Mouse (Mus musculus) retina, embryonic 14.5 days (tissue): ENCODE results near the gene Hif3a.

Experiments used
- DNase-seq: peaks from one replicate; pipeline ENCODE4 v3.0.0-alpha.2; 2015; ENCODE audit warnings: low spot score

Hif3a gene

DNA sequence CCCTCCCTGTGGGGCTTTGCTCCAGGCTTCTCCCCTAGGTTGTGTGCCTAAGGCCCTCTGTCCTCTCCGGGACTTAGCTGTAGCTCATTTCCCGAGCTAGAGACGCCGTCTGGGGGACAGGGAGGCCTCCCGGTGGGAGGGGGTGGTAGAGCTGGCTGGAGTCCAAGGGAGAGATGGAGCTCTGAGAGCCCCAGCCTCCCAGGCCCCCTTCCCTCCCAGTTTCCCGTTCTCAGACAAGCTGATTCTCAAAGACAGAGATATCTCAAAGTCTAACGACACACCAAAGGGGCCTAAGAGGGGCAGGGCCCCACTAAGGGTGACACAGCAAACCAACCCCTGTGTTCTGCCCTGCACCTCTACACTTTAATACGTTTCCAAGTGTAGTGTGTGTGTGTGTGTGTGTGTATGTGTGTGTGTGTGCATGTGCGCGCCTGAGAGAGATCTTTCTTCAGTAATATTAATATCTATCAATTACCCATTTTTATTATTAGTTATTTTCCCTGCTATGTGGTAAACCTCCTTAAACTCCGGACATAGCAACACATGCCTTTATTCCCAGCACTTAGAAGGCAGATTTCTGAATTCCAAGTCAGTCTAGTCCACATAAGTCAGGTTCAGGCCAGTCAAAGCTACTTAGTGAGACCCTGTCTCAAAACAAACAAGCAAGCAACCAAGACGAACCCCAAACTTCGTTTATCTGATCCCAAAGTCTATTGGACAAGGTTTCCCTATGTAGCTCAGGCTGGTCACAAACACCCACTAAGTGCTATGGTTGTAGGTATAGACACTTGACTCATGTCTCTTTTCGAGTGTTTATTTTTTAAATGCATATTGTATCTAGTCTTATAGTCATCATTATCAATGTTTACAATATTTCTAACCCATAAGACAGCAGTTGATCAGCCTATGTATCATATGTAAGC, 5.4 kb downstream of the Hif3a start:
- DNase-seq, result peak; percentile 46

- peak; percentile 83 for DNase-seq
Observed at GRCm38 (mm10) chr7:17056081-17056581, 6.1 kb downstream of the Hif3a start.

- no peak for DNase-seq
Observed at GRCm38 (mm10) chr7:17055287-17055946, 6.8 kb downstream of the Hif3a start.

GRCm38 (mm10) chr7:17054325-17054989, 7.8 kb downstream of the Hif3a start:
- no peak for DNase-seq

GRCm38 (mm10) chr7:17050933-17051594, 11.2 kb downstream of the Hif3a start:
- DNase-seq, result peak; percentile 79

DNA sequence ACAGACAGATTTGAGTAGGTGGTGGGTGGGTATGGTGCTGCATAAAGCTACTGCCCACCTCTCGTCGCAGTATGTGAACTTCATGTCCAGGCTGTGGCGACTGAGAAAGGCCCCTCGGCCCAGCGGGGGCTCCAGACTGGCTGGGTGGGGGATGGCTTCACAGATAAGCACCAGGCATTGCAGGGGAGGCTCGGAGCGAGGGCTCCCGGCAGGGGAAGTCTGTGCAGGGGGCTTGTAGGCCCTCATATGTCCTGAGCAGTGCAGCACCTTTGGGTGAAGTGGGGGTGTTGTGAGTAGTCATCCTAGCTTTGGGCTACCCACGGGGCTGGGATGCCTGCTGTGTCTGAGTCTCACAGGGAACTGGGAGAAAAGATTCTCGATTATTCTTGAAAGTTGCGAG, 11.7 kb downstream of the Hif3a start:
- no peak for DNase-seq

- DNase-seq, result no peak
Observed at GRCm38 (mm10) chr7:17048431-17049190, 13.6 kb downstream of the Hif3a start.

DNA sequence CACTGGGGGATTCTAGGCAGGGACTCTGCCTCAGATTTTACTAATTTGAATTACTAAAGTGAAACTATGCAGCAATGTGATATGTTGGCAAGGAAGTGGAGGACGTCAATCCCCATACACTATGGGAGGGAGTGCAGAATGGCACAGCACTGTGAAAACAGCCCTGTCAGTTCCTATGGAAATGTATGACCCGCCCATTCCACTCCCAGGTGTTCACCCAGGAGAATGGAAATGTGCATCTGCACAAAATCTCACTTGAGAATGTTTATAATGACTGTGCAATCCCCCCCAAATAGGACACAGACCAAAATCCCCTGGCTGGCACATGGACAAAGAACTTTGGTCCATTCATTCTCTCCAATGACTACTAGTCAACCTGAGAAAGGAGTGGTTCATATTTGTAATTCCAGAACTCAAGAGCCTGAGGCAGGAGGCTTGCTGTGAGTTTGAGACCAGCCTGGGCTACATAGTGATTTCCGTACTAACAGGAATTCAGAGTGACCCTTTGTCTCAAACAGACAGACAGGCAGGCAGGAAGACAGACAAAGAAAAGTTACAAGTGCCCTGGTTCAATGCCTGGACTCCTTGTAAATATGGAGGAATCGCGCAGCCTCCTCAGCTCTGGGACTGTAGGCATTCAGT, 15.1 kb downstream of the Hif3a start:
- DNase-seq, result no peak

GRCm38 (mm10) chr7:17045743-17046142, 16.5 kb downstream of the Hif3a start:
- DNase-seq, result no peak

DNA sequence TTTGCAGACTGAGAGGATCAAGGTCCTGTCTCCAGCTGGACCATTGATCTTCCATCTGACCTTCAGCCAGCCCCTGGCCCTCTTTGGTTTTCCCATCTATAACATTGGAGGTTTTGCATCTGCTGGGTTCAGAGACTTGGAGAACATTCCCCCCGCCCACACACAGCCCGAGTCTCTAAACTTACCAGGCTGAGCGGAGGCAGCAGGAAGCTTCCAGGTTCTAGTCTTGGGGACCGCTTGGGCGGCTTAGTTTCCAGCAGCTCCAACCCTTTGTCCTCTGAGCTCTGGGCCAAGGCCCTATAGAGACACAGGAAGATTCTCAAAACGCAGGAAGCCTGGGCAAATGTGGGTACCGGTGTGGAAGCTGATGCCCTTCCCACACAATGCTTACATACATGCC, 22.9 kb downstream of the Hif3a start:
- no peak for DNase-seq

DNA sequence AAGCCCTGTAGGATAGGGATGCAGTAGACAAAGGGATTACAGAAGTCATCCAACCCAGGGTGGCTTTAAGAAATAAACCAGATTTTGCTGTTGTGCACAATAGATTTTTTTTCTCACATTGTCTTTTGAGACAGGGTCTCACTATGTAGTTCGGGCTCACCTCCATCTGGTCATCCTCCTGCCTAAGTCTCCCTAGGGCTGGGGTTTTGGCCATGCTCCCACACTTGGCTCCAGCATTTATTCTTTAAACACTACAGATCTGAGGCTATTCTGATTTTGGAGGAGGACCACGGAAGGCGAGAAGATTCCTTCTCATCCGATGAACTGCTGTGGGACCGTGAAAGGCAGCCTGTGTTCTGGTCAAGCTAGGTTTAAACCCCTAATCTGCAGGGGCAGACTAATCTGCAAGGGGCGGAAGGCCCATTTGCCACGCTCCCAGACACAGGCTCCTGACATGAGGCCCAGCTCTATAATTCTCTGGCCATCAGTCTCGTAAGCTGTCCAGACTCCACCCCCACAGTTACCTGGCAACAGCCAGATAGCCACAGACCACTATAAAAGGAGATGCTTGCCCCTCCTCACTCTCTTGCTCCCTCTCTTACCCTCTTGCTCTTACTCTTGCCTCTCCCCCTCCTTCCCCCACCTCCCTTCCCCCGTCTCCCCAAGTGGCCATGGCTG, 24.1 kb downstream of the Hif3a start:
- no peak for DNase-seq

DNA sequence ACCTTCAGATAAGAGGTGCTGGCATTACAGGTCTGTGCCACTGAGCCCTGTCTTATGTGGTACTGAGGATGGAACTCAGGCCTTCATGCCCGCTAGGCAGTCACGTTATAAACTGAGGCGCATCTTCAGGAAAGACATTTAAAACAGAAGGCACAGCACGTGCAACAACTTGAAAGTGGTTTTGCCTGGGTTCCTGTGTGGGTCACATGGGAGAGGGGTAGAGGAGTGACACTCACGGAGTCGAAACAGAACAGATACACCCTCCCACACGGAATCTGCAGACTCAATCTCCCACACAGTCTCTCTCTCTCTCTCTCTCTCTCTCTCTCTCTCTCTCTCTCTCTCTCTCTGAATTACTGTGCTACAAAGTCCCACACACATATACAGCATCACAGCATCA, 32.0 kb downstream of the Hif3a start:
- DNase-seq, result no peak

- no peak for DNase-seq
Observed at GRCm38 (mm10) chr7:17028923-17029322, 33.3 kb downstream of the Hif3a start.

DNA sequence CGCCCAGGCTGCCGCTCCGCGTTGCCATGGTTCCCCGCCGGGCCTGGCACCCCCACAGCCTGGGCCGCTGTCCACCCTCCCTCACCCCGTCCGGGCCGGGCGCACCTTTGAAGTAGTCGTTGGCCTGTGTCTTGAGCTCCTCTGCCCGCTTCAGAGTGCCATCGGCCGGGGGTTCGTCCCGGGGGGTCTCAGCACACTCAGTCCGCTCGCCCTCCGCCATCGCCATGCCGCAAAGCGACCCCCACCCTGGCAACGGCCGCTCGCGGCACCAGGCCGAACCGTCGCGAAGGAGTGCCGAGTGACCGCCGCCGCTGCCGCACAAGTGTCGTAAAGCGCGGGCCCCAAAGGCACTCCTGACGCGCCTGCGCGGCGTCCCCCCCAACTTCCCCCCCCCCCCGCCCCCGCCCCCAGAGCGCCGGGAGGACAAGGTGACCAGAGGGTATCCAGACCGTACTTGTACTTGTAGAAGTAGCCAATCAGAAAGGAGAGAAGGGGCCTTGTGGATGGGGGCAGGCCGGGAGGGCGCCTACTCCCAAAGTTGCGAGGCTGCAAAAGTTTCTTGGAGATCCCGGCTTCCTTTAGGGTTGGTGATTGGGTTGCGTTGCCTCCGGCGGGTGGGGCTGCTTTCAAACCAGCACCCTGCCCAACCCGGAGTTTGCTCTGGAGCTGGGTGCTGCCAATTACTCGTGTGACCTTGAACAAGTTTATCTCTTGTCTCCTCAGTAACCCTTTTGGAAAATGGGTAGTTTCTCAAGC, 34.5 kb downstream of the Hif3a start, which contains the start of gene Ppp5c:
TSS of gene Ppp5c (minus strand) at position 337 of the 756 bp plus-strand sequence.
- peak; percentile 93 for DNase-seq

GRCm38 (mm10) chr7:17026710-17027587, 35.3 kb downstream of the Hif3a start:
- DNase-seq, result peak; percentile 82

DNA sequence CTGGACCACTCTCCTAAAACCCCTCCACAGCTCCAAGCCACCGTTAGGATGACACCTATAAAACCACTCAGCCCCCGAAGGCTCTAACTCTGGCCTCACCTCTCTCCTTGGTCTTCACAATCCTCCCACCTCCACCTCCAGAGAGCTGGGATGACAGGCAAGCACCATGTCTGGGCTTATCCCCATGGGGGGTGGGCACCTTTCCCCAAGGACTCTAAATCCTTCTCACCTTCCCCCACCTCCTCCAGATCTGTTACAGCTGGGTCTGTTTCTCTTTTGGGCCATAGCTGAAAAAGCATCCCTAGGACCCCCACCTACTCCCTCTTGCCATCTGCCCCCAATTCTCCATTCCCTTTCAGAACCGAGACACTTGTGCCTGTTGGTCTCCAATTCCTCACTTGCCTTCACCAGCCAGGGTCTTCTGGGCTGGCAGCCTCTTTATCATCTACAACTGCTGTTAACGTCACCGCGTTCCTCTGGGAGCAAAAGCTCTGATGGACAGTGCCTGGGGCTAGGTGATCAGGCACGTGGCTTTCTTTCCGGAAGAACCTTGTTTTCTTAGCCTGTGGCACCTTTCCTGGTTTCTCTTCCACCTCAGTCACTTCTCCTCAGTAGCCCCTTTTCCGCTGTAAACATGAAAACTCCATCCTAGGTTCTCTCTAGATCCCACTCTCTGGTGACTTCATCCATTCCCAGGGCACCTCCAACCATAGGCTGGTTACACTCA, 36.2 kb downstream of the Hif3a start:
- DNase-seq, result no peak

DNA sequence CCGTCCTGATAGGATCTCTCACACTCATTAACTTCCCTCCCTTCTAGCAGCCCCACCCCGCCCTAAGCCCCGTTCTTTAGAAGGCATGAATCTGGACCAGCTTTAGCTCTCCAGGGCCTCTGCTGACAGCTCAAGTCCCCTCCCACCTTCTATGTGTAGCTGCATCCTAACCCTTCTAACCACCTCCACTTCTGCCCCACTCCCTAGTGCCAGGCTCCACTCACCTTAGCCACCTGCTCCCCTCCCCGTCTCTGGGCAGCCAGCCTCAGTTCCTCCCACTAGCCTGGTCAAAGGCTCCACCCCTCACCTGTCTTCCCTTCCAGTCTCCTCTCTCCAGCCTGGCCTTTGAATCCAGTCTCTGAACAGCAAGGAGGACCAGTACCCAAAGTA, 36.7 kb downstream of the Hif3a start:
- DNase-seq, result no peak
